Mouse (Mus musculus) liver, embryonic 14.5 days (tissue): ENCODE data around the gene Slc16a5.

Experiments
- CTCF ChIP-seq: IDR thresholded peaks from 2 replicates; pipeline ENCODE4 v1.5.1; 2016; ENCODE audit warnings: antibody characterized with exemption, low read depth, control low read depth
- EP300 ChIP-seq: IDR thresholded peaks from 2 replicates; pipeline ENCODE4 v1.6.1; 2016; ENCODE audit warnings: antibody characterized with exemption, low read depth

- TF ChIP-seq CTCF (no peak), EP300 (no peak)
These were observed 41.7 kb upstream of the Slc16a5 start for GRCm38 (mm10) chr11:115420336-115421190.
